12 mouse cellular contexts compared by ENCODE assay signal in genomic region chr5:24986956-24987355, GRCm38 (mm10).
DNase-seq lines count a peak whose midpoint lies in the region; ATAC-seq lines count a peak whose summit lies in the region.
"Had no signal": no experiment of that assay in that cellular context is flagged by ENCODE, and none has a peak within 500 bp of the region (broad histone marks: within the 10 kb centered on the region; RNA-seq: fewer than 3 reads in every experiment).

No protein-coding gene starts in this region.

- H3K4me1 ChIP-seq in heart, embryonic 13.5 days = peaks cover 81% of the 10 kb centered on the region
- peaks cover 28% of the 10 kb centered on the region for H3K4me1 ChIP-seq in hindbrain, embryonic 15.5 days (replicated peaks)

- no peak for ATAC-seq in heart, embryonic 13.5 days (ENCODE audit: extremely low read depth, insufficient number of reproducible peaks, low FRiP score, low TSS enrichment)
- ATAC-seq in hindbrain, embryonic 15.5 days (ENCODE audit: low FRiP score, low read depth) = no peak
- ATAC-seq: CD4-positive, CD25-positive, alpha-beta regulatory T cell, adult 4 months; Patski had no signal

- 21% methylated on average over 2 of the region's 2 CpGs for WGBS in heart, embryonic 13.5 days
- 33% methylated on average over 2 of the region's 2 CpGs for WGBS in hindbrain, embryonic 15.5 days

- H3K9me3 ChIP-seq in heart, embryonic 13.5 days = no peaks in the 10 kb centered on the region
- H3K9me3 ChIP-seq in hindbrain, embryonic 15.5 days = no peaks in the 10 kb centered on the region
- H3K9me3 ChIP-seq: kidney, embryonic 15.5 days had no signal

- H3K27me3 ChIP-seq in heart, embryonic 13.5 days (replicated peaks) = no peaks in the 10 kb centered on the region
- no peaks in the 10 kb centered on the region for H3K27me3 ChIP-seq in hindbrain, embryonic 15.5 days
- H3K27me3 ChIP-seq: kidney, embryonic 15.5 days; Patski had no signal

- DNase-seq in heart, adult 8-10 months (ENCODE audit: low spot score) = no peak
- peak; percentile 54 for DNase-seq in cerebellum, adult 11 months
- DNase-seq in cerebellum, adult 9-11 months = peak; percentile 82
- DNase-seq in gastrocnemius, postnatal 10 days = no peak
- DNase-seq in urinary bladder, postnatal 10 days (ENCODE audit: low spot score) = no peak
- DNase-seq: adrenal gland, postnatal 25 days; lung, postnatal 14 days had no signal

- H3K27ac ChIP-seq in heart, embryonic 13.5 days (replicated peaks) = peak overlapping the region; percentile 95
- H3K27ac ChIP-seq in hindbrain, embryonic 15.5 days (replicated peaks) = peak overlapping the region; percentile 88
- H3K27ac ChIP-seq: kidney, embryonic 15.5 days had no signal

- H3K9ac ChIP-seq in heart, embryonic 13.5 days = peak overlapping the region; percentile 78
- H3K9ac ChIP-seq in hindbrain, embryonic 15.5 days = peak overlapping the region; percentile 7; the same call in 1 of the 2 replicates
- H3K9ac ChIP-seq: kidney, embryonic 15.5 days had no signal

- H3K4me3 ChIP-seq in heart, embryonic 13.5 days = peak overlapping the region; percentile 48
- peak overlapping the region; percentile 18; the same call in 1 of the 2 replicates for H3K4me3 ChIP-seq in hindbrain, embryonic 15.5 days
- H3K4me3 ChIP-seq: kidney, embryonic 15.5 days had no signal

- peaks cover 2% of the 10 kb centered on the region; the same call in 1 of the 2 replicates for H3K36me3 ChIP-seq in heart, embryonic 13.5 days
- no peaks in the 10 kb centered on the region for H3K36me3 ChIP-seq in hindbrain, embryonic 15.5 days
- H3K36me3 ChIP-seq: kidney, embryonic 15.5 days had no signal

- peak overlapping the region; percentile 68 for H3K4me2 ChIP-seq in heart, embryonic 13.5 days
- peak overlapping the region; percentile 45 for H3K4me2 ChIP-seq in hindbrain, embryonic 15.5 days
- H3K4me2 ChIP-seq: kidney, embryonic 15.5 days had no signal

Comparison
In these comparisons a context has a peak if more than half of its experiments do, and no peak if none do; other contexts are left out.
1. DNase-seq: peak in cerebellum, adult 11 months (single experiment) and cerebellum, adult 9-11 months (single experiment); none in heart, adult 8-10 months (single experiment), gastrocnemius, postnatal 10 days (single experiment) and urinary bladder, postnatal 10 days (single experiment).